Mouse (Mus musculus) kidney, embryonic 15.5 days (tissue): ENCODE measurements around the gene Gtpbp1. TPM values are rescaled to one million over a fixed set of nuclear protein-coding genes. Genes with fewer than 3 reads are reported as not detected.
A peak's percentile ranks its signal among the peaks of the same experiment; 100 is the strongest.

ENCODE experiments used
- ATAC-seq: fragments of 200-750 bp; cut with Nextera tagmentation; replicated peaks from 2 replicates; pipeline ENCODE4 v1.8.0; 2017; ENCODE audit warnings: moderate TSS enrichment; ENCODE audit not compliant: low FRiP score
- H3K27ac ChIP-seq: fragments of 300-500 bp; sonication (generic); 2 replicates; pipeline ENCODE4 v1.5.1; 2015; ENCODE audit warnings: mild to moderate bottlenecking, inconsistent platforms
- H3K27me3 ChIP-seq: fragments of 300-500 bp; sonication (generic); 2 replicates; pipeline ENCODE4 v1.6.1; 2015; ENCODE audit warnings: inconsistent platforms
- H3K36me3 ChIP-seq: fragments of 300-500 bp; sonication (generic); 2 replicates; pipeline ENCODE4 v1.6.1; 2015; ENCODE audit warnings: inconsistent platforms
- H3K4me1 ChIP-seq: fragments of 300-500 bp; sonication (generic); 2 replicates; pipeline ENCODE4 v1.6.1; 2015; ENCODE audit warnings: inconsistent platforms
- H3K4me2 ChIP-seq: fragments of 300-500 bp; sonication (generic); 2 replicates; pipeline ENCODE4 v1.6.1; 2015; ENCODE audit warnings: moderate library complexity, mild to moderate bottlenecking, inconsistent platforms
- H3K4me3 ChIP-seq: fragments of 300-500 bp; sonication (generic); replicated peaks from 2 replicates; pipeline ENCODE4 v1.5.1; 2015; ENCODE audit warnings: mild to moderate bottlenecking, inconsistent platforms
- H3K9ac ChIP-seq: fragments of 300-500 bp; sonication (generic); 2 replicates; pipeline ENCODE4 v1.6.1; 2015; ENCODE audit warnings: mild to moderate bottlenecking, inconsistent platforms
- H3K9me3 ChIP-seq: fragments of 300-500 bp; sonication (generic); replicated peaks from 2 replicates; pipeline ENCODE4 v1.6.1; 2016; ENCODE audit warnings: inconsistent platforms
- WGBS: fragments of 180-500 bp; shearing (Covaris S2); methylation state at CpG from one replicate; pipeline ENCODE4 v1.1.7; 2015; ENCODE audit warnings: mixed read lengths; 5-methylcytosine and 5-hydroxymethylcytosine counted together
- polyA plus RNA-seq: library from polyadenylated mRNA; unstranded; fragments of >200 nt; fragmentation: Nextera tagmentation; extraction: Ambion mirVana; gene quantifications from 2 replicates; pipeline ENCODE4 v1.2.1, GENCODE M21; 2015

Gtpbp1 gene
- polyA plus RNA-seq, 1 experiment from 2014 or later = 36.5 TPM

DNA sequence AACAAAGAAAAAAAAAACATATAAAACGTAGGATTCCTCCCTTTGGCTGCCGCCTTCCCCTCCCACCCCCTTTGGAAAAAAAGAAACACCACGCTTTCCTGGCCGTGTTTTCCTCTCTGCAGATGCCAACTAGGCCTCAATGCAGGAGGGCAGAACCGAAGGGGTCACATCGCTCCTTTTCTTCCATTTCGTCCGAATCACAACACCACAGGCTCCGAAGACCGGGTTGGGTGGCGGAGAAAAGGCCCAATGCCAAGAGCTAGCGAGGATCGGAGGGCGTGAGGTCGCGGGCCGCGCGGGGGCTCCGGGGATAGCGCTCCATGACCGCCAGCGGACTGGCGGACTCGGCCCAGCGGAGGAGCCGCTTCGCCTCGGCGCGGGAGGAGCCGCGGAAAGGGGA is 3.5 kb upstream of the Gtpbp1 start:
- Histone ChIP-seq H3K27me3 (no peaks in the 10 kb centered on the region), H3K4me3 (peak overlapping the region; percentile 67), H3K36me3 (no peaks in the 10 kb centered on the region), H3K4me2 (peak overlapping the region; percentile 68), H3K9me3 (no peaks in the 10 kb centered on the region), H3K27ac (peak overlapping the region; percentile 99), H3K4me1 (peaks cover 71% of the 10 kb centered on the region), H3K9ac (peak overlapping the region; percentile 81)
- no peak for ATAC-seq
- WGBS = under 1% methylated on average over 32 of the region's 33 CpGs

- H3K9me3 ChIP-seq = no peaks in the 10 kb centered on the region
- H3K4me1 ChIP-seq = peaks cover 71% of the 10 kb centered on the region
- H3K36me3 ChIP-seq = no peaks in the 10 kb centered on the region
- WGBS = under 1% methylated on average over 72 of the region's 72 CpGs
- no peaks in the 10 kb centered on the region for H3K27me3 ChIP-seq
- peak within 1 kb of the TSS; percentile 68 for H3K4me2 ChIP-seq
- H3K4me3 ChIP-seq = peak within 1 kb of the TSS; percentile 67
- peak within 1 kb of the TSS; percentile 81 for H3K9ac ChIP-seq
- ATAC-seq = peak; percentile 70
- peak within 1 kb of the TSS; percentile 99 for H3K27ac ChIP-seq
Observed at GRCm38 (mm10) chr15:79687646-79688267, 2.9 kb upstream of the Gtpbp1 start, which contains the start of gene Josd1. Josd1 (minus strand) TSS chr15:79687919.

DNA sequence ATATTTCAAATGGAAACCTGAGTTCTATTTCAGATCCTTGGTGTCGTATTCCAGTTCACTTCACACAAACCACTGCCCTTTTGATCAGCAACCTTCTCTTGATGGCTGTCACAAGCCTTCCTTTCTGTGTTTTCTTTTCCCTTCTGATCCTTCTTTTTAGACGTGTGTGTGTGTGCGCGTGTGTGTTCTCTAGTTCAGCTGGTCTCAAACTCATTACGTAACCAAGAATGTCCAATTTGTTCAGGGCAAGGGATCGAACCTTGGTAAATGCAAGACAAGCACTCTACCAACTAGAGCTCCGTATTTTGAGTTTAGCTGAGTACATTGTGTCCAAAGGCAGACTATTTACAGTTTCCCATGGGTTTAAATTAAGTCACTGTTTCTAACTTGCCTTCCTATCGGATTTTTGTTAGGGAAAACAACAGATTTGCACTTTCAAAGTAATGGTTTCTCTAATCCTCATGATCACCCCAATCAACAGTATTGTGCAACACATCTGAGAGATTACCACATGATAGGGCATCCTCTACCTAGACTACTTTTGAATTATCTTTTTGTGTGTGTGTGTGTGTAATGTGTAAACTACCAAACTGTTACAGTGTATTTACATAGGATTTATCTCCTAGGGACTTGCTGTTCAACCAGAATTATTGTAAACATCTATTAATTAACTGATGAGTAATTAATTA is 2.2 kb upstream of the Gtpbp1 start:
- H3K4me3 ChIP-seq = peak overlapping the region; percentile 67
- no peaks in the 10 kb centered on the region for H3K36me3 ChIP-seq
- ATAC-seq = no peak
- 3% methylated on average over 8 of the region's 8 CpGs for WGBS
- H3K9me3 ChIP-seq = no peaks in the 10 kb centered on the region
- H3K4me2 ChIP-seq = peak overlapping the region; percentile 68
- peak overlapping the region; percentile 81 for H3K9ac ChIP-seq
- H3K27ac ChIP-seq = peak overlapping the region; percentile 99
- no peaks in the 10 kb centered on the region for H3K27me3 ChIP-seq
- H3K4me1 ChIP-seq = peaks cover 65% of the 10 kb centered on the region

DNA sequence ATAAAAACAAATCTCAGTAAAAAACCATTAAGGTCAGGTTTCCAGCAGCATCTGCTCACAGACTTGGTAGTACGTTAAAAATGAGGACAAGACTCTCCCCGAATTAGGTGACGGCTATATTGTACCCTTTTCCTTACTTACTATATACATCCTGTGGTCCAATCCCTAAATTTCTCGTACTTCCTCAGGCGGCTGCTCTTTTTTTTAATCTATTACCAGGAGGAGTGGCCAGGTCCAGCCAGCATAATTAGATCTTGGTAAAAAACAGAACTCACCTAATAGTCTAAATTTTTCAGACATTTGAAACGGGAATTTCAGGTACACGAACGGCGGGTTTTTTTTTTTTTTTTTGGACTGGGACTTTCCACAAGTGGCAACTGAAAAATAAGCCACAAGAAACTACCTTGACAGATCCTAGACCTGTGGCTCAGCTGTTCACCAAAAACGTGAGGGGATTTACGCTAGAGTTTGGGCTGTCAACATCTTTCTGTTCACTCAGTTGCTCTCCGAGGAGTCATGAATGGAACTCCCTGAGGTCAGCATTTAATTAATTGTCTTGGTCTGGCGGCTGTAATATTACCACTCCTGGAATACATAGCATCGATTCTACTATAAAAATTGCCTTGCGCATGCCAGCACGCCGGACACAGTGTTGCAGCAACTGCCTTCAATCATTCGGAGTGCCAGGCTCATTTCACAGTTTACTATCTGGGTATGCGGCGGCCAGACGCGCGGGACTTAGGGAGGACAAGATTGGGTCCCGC is 801 bp upstream of the Gtpbp1 start:
- WGBS = 9% methylated on average over 24 of the region's 24 CpGs
- Histone ChIP-seq H3K4me3 (peak overlapping the region; percentile 92), H3K9me3 (no peaks in the 10 kb centered on the region), H3K9ac (peak overlapping the region; percentile 35; the same call in 1 of the 2 replicates), H3K4me2 (peak overlapping the region; percentile 97), H3K27me3 (no peaks in the 10 kb centered on the region), H3K27ac (peak overlapping the region; percentile 70; the same call in 1 of the 2 replicates), H3K36me3 (0 out of 2 replicates have a peak, but pooled peaks cover 3% of the 10 kb centered on the region), H3K4me1 (peaks cover 50% of the 10 kb centered on the region)
- ATAC-seq = no peak

- H3K4me2 ChIP-seq = peak overlapping the region; percentile 97
- WGBS = under 1% methylated on average over 51 of the region's 53 CpGs
- peak overlapping the region; percentile 92 for H3K4me3 ChIP-seq
- peaks cover 46% of the 10 kb centered on the region for H3K4me1 ChIP-seq
- H3K27ac ChIP-seq = peak overlapping the region; percentile 85
- H3K9me3 ChIP-seq = no peaks in the 10 kb centered on the region
- no peaks in the 10 kb centered on the region for H3K27me3 ChIP-seq
- peak overlapping the region; percentile 89 for H3K9ac ChIP-seq
- peaks cover 10% of the 10 kb centered on the region; the same call in 1 of the 2 replicates for H3K36me3 ChIP-seq
- ATAC-seq = peak; percentile 10
Observed at GRCm38 (mm10) chr15:79691023-79691508, 421 bp downstream of the Gtpbp1 start.

DNA sequence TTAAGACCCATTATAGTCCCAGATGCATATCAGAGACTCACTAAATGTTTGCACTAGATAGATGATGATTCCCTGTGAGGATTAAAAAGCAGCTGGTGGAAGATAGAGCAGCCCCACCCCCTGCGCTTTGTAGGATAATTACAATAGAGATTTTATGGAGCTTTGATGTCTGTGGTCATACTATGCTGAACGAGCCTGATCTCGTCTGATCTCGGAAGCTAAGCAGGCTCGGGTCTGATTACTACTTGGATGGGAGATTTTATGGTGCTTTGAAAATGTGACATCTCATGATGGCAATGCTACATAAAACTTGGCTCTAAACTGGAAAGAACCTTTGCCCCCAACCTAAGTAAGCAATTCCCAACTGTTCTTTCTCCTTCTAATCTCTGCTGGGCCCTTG is 1.7 kb downstream of the Gtpbp1 start:
- Histone ChIP-seq H3K4me2 (peak overlapping the region; percentile 97), H3K4me3 (no peak overlapping the region), H3K27me3 (no peaks in the 10 kb centered on the region), H3K4me1 (peaks cover 53% of the 10 kb centered on the region), H3K27ac (no peak overlapping the region), H3K9me3 (no peaks in the 10 kb centered on the region), H3K9ac (no peak overlapping the region), H3K36me3 (peaks cover 14% of the 10 kb centered on the region; the same call in 1 of the 2 replicates)
- WGBS = 64% methylated on average over 5 of the region's 5 CpGs
- ATAC-seq = no peak

DNA sequence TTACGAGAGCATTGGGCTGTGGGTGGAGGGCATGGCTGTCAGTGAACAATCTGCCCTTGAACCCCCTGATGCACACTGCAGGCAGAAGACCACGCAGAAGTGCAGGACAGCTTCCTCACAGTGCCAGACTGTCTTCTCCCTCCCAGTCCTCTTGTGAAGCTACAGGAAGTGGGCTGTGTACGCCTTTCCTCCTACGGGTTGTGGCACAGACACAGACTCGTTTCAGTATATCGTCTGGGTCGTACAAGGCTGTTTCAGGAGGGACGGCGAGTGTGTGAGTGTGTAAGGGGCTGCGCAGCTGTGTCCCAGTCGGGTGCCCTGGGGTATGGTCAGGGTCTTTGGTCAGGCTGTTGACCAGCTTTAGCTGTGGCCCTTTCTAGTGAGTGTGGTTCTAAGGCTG is 3.1 kb downstream of the Gtpbp1 start:
- H3K4me2 ChIP-seq = no peak overlapping the region

DNA sequence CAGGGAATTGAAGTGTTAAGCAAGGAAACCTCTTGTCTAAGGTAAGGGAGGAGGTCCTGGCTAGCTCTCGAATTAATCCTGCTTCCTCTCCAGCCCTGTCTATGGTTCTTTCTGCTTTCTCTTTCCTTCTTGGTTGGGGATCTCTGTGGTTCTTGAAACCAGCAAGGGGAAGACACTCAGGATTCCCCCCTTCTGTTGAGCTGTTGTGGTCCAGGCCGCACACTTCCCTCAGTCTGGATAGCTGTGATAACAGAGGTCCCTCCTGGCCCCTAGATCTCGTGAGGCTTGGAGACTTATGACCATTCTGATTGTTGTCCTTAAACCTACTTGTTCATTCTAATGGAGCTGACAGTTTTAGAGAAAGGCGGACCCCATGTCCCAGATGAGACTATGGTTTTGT is 3.9 kb downstream of the Gtpbp1 start:
- no peak overlapping the region for H3K4me3 ChIP-seq
- no peak overlapping the region for H3K4me2 ChIP-seq
- H3K9me3 ChIP-seq = no peaks in the 10 kb centered on the region
- WGBS = 90% methylated on average over 4 of the region's 4 CpGs
- H3K9ac ChIP-seq = no peak overlapping the region
- peaks cover 20% of the 10 kb centered on the region; the same call in 1 of the 2 replicates for H3K36me3 ChIP-seq
- H3K4me1 ChIP-seq = peaks cover 50% of the 10 kb centered on the region
- no peak overlapping the region for H3K27ac ChIP-seq
- H3K27me3 ChIP-seq = no peaks in the 10 kb centered on the region
- ATAC-seq = no peak

More for the DNA sequence above, 3.1 kb downstream of the Gtpbp1 start:
- Histone ChIP-seq H3K27me3 (no peaks in the 10 kb centered on the region), H3K4me3 (no peak overlapping the region), H3K4me1 (peaks cover 54% of the 10 kb centered on the region), H3K27ac (no peak overlapping the region), H3K9ac (no peak overlapping the region), H3K36me3 (peaks cover 14% of the 10 kb centered on the region; the same call in 1 of the 2 replicates), H3K9me3 (no peaks in the 10 kb centered on the region)
- no peak for ATAC-seq
- 62% methylated on average over 11 of the region's 11 CpGs for WGBS

GRCm38 (mm10) chr15:79695516-79695915 is 4.9 kb downstream of the Gtpbp1 start:
- H3K9ac ChIP-seq = no peak overlapping the region
- peaks cover 43% of the 10 kb centered on the region for H3K4me1 ChIP-seq
- H3K27me3 ChIP-seq = no peaks in the 10 kb centered on the region
- H3K9me3 ChIP-seq = no peaks in the 10 kb centered on the region
- 43% methylated on average over 3 of the region's 3 CpGs for WGBS
- ATAC-seq = no peak
- no peak overlapping the region for H3K27ac ChIP-seq
- no peak overlapping the region for H3K4me2 ChIP-seq
- H3K4me3 ChIP-seq = no peak overlapping the region
- H3K36me3 ChIP-seq = peaks cover 20% of the 10 kb centered on the region; the same call in 1 of the 2 replicates

- no peaks in the 10 kb centered on the region for H3K9me3 ChIP-seq
- H3K9ac ChIP-seq = no peak overlapping the region
- peak overlapping the region; percentile 38; the same call in 1 of the 2 replicates for H3K27ac ChIP-seq
- no peak overlapping the region for H3K4me3 ChIP-seq
- H3K4me1 ChIP-seq = peaks cover 40% of the 10 kb centered on the region
- ATAC-seq = peak; percentile 26; the same call in 1 of the 2 replicates
- H3K27me3 ChIP-seq = no peaks in the 10 kb centered on the region
- H3K36me3 ChIP-seq = peaks cover 20% of the 10 kb centered on the region; the same call in 1 of the 2 replicates
- 75% methylated on average over 2 of the region's 2 CpGs for WGBS
- H3K4me2 ChIP-seq = no peak overlapping the region
Observed at GRCm38 (mm10) chr15:79696508-79696907, 5.9 kb downstream of the Gtpbp1 start.

DNA sequence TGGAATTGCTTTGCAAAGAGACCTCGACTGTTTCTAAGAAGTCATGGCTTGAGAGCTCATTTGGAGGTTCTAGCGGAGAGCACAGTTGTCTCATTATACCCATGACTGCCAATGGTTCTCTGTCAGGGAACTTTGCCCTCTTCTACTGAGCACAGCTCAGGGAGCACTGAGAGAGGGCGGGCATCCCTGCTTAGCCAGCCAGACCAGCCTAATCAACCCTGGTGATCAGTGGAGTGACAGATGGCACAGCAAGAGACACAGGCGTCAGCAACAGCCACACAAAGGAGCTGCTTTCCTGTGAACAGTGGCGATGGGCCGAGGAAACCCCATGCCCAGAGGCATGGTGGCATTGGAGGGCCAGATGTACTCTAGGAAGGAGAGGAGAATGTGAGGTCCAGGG is 6.4 kb downstream of the Gtpbp1 start:
- no peaks in the 10 kb centered on the region for H3K9me3 ChIP-seq
- peak overlapping the region; percentile 38; the same call in 1 of the 2 replicates for H3K27ac ChIP-seq
- no peaks in the 10 kb centered on the region for H3K27me3 ChIP-seq
- no peak overlapping the region for H3K9ac ChIP-seq
- H3K36me3 ChIP-seq = peaks cover 20% of the 10 kb centered on the region; the same call in 1 of the 2 replicates
- WGBS = 62% methylated on average over 6 of the region's 6 CpGs
- no peak overlapping the region for H3K4me3 ChIP-seq
- peak; percentile 69 for ATAC-seq
- H3K4me1 ChIP-seq = peaks cover 35% of the 10 kb centered on the region
- H3K4me2 ChIP-seq = no peak overlapping the region
